Mouse (Mus musculus) thymus, postnatal 36 days (tissue): Measurements from ENCODE around the gene B4gat1.
A peak's percentile ranks its signal among the peaks of the same experiment; 100 is the strongest.

Experiments used
- DNase-seq, 2 experiments: peaks; one replicate each; pipeline ENCODE4 v3.0.0; 2022; ENCODE audit warnings: mixed read lengths in 2 of 2

B4gat1 gene

DNA sequence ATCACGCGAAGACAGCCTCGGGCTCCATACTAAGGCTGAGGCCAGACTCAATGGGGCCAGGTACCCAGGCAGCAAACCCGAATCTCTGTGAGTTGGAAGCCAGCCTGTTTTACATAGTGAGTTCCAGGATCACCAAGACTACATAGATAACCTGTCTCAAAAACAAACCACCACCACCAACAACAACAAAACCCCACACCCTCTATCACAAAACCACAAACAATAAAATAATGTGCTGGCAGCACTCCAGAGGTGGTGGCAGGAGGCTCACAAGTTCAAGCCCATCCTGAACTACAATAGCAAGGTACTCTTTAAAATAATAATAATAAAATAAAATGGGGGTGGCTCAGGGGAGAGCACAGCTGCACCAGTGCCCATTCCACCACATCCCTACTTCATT, 2.0 kb upstream of the B4gat1 start:
- no peak for DNase-seq

DNA sequence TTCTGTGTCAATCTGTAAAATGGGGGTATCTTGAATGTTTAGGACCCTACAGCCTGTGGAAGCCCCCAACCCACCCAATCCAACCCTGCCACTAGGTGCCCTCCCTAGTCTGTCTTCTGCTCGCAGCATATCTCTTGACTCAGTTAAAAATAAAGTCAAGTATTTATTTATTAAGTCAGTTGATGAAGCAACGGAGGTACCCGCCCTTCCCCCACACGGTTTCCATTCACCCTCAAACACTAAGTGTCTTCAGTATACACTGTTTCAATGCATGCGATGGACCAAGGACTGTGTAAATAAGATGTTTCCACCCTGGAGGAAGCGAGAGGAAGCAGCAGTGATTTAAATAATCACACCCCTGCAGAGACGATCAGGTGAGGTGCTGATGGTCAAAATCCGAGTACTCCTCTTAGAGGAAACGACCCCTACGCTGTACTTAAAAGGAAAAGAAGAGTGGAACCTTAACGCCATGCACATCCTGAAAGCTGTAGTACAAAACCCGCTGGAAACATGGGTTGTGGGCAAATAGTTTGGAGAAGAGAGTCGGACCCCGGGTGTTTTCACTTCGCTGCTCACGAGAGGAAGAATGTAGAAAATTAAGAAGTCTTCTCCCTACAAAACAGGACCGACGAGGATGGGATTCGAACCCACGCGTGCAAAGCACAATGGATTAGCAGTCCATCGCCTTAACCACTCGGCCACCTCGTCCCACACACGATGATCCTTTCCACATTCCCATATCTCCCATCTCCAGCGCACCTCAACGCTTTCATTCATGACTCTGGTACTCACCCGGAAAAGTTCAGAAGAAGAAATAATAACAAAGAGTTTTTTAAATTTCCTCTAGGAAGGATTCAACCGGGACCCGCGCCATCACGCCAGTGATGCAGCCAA, 701 bp upstream of the B4gat1 start:
- peak; percentile 52 to 58 for DNase-seq

DNA sequence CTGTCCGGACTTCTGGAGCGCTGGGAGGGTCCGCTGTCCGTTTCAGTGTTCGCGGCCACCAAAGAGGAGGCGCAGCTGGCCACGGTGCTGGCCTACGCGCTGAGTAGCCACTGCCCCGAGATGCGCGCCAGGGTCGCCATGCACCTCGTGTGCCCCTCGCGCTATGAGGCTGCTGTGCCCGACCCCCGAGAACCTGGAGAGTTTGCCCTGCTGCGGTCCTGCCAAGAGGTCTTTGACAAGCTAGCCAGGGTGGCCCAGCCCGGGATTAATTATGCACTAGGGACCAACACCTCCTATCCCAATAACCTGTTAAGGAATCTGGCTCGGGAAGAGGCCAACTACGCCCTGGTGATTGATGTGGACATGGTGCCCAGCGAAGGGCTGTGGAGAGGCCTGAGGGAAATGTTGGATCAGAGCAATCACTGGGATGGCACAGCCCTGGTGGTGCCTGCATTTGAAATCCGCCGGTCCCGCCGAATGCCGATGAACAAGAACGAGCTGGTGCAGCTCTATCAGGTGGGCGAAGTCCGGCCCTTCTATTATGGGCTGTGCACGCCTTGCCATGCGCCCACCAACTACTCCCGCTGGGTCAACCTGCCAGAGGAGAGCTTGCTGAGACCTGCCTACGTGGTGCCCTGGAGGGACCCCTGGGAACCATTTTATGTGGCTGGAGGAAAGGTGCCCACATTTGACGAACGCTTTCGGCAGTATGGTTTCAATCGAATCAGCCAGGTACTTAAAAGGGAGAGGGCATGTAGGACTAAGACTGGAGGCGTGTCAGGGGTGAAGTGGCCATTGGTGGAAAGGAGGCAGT, 882 bp downstream of the B4gat1 start:
- peak in 1 of 2 experiments; percentile 29 for DNase-seq

DNA sequence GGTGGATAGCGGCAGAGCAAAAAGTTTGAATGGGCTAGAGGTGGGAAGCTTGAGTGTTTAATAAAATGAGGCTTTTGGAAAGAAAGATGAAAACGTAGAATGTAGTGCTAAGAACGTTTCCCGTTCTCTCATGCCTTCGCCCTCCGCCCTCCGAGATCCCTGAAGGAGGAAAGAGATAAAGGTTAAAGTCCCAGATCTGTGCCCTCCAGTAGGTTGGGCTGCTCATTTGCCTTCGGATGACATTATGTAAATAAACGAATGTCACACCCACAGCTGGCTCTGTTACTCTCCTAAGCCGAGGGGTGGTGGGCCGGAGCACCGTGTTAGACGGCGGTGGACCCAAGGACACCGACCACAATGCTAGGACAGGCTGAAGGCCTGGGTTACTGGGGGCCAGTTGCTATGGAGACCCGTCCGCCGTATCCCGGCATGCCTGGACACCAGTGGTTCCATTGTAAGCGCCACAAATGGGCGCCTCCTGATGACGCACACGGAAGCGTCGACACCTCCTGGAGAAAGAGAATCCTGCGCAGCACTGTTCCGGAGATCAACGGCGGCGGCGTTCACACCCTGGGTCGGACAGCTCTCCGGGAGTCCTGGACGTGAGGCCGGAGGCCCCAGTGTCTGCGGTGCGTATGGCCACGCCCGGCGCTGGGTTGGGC, 2.4 kb downstream of the B4gat1 start, which contains the start of gene Brms1:
TSS of gene Brms1 (plus strand) at position 493 of the 662 bp plus-strand sequence.
- DNase-seq: peak; percentile 80 to 83

DNA sequence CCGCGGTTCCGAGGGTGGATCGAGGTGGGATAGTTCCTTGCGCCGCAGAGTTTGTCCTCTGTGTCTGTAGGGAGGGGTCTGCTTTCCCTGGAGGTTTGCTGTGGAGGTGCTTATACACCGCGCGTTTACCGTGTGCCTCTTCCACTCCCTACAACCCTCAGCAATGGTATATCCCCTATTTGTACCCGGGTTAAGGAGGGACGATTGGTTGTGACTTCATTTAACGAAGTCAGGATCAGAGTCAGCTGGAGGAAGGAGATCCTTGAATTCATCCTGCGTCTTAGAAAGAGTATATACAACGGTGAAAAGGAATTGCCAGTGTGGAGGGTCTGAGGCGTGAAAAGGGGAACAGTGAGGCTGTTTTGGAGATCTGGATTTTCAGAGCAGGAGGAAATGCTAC, 3.0 kb downstream of the B4gat1 start:
- no peak for DNase-seq

DNA sequence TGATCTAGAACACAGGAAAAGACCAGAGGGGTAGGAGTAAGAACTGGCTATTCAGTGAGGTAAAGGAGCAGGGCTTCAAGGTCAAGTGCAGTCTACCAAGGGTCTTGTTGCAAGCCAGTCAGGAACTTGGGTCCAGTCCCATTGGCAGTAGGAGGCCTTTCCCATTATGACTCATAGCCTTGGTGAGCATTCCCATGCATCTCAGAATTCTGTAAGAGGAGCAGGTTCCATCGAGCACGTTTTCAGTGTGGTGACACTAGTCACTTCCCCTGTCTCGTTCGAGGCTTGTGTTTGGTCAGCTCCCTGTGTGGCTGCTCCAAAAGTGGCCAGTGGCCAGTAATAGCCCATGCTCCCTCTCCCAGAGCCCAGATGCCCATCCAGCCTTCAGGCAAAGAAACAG, 6.9 kb downstream of the B4gat1 start:
- DNase-seq: no peak

DNA sequence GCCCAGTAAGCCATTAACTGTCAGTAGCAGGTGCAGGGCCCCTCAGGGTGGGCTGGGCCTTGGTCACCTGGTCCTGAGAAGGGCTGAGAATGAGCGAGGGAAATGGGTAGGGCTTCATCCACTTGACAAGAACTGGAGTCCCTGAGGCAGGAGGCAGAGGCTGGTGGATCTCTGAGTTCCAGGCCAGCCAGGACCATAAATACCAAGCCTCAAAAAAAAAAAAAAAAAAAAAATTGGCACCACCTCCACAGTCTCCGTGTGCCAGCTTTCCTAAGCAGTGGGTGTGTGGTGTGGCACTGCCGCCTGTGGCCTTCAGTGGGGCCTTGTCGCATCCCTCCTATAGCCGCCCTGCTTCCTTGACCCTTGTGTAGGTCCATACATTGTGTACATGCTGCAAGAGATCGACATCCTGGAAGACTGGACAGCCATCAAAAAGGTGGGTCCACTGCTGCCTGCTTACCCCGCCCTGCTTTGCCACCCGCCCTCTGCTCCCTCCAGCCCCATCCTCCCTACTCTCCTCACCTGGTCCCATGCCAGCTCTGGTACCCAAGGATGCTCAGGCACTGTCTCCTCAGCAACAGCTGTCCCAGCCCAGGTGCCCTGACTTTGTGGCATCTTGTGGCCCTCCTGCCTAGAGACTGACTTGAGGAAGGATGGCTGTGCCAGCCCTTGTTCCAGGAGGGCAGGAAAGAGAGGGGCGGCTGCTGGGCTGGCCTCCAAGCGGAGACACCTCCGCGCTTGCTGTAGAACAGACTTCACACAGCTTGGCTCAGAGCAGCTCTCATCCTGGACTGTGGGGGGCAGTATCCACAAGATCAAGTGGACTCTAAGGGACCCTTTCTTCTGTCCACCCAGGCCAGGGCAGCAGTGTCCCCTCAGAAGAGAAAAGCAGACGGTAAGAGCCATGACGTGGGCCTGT, 9.8 kb downstream of the B4gat1 start:
- DNase-seq: no peak

DNA sequence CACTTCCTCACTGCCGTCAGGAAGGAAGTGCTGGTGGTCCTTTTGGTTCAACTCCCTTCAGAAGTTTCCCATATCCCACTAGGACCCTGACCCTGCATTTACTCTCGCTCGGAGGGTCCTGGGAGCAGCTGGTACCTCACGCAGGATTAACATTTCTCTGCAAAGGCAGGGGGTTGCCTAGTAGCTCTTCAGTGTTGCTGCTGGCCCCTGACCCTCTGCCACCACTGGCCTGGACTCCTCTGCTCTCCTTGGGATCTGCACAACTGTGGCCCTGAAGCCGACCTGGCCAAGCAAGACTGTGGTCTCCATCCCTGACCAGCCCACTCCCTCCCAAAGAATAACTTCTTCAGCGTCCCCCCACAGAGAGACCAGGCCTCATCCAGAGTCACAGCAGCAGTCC, 10.7 kb downstream of the B4gat1 start:
- no peak for DNase-seq

DNA sequence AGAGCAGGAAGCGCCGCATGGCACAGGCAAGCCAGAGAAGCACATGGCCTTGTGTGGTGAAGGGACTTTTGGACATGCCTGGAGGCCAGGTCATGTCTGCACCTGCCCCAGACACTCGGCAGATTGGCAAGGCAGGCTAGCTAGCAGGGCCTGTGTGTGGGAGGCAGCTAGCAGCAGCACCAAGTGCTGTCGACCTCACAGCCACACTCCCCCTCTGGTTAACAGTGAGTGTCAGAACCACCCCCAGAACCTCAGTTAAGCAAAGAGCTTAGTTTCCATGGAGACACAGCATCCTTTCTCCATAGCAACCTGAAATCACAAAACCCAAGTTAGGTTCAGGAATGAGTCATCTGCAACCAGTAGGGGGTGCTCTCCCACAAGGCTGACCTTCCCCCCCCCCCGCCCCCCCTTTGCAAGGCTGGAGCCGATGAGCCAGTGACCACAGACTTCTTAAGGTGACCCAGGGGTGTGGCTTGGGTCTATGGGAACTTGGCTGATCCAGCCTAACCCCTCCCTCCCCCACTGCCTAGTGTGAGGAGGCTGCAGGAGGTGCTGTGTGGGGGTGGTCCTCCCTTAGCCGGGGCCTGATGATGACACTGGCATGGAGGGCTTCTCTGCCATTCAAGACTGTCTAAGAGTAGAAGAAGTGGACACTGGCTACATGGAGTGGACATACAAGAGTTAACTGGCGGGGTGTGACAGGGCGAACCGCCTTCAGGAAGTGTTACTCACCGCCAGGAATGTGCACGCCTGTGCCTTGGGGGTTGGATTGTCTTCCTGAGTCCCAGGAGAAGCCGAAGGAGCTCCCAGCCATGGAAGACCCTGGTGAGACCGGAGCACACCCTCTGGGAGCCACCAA, 11.7 kb downstream of the B4gat1 start, which contains the start of gene Rin1:
TSS of gene Rin1 (plus strand) at position 435 of the 859 bp plus-strand sequence.
- DNase-seq: no peak

DNA sequence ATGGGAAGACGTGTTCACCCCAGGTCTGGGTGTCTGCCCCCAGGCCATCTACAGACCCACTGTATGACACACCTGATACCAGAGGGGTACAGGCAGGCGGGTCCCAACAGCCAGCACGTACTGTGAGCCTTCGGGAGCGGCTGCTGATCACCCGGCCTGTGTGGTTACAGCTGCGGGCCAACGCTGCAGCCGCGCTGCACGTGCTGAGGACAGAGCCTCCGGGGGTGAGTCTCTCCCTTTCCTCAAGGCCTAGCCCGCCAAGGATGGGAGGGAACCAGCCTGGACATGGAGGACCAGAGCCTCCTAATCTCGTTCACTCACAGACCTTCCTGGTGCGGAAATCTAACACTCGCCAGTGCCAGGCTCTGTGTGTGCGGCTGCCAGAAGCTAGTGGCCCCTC, 12.4 kb downstream of the B4gat1 start:
- no peak for DNase-seq

DNA sequence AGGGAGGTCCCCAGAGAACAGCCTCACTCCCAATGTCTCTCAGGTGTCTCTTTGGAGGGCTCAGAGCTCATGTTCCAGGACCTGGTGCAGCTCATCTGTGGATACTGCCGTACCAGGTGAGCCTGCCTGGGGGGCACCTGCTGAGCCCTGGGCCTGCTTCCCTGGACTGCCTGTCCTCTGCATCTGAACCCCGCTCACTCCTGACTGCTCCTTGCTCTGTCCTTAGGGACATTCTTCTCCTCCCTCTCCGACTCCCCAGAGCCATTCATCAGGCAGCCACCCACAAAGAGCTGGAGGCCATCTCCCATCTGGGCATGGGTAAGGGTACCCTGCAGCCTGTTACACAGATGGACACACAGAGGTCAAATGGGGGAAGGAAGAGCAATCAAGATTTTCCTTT, 12.9 kb downstream of the B4gat1 start:
- DNase-seq: no peak

DNA sequence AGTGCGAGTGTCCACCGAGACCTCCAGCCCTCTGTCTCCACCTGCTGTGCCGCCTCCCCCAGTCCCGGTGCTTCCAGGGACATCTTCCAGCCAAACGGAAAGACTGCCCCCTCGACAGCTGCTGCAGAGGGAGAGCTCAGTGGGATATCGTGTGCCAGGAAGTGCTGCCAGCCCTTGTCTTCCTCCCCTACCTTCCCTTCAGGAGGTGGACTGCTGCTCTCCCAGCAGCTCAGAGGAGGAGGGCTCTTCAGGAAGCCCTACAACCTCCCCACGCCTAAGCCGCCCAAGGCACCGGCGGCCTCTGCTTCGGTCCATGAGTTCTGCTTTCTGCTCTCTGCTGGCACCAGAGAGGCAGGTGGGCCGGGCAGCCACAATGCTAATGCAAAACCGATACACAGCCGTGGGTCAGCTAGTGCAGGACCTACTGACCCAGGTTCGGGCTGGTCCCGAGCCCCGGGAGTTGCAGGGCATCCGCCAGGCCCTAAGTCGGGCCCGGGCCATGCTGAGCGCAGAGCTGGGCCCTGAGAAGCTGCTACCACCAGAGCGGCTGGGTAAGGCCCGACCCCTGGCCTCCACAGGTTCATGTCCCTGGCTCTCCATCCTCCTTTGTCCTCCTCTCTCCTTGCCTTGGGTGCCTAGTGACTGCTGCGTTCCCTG, 13.7 kb downstream of the B4gat1 start:
- no peak for DNase-seq

DNA sequence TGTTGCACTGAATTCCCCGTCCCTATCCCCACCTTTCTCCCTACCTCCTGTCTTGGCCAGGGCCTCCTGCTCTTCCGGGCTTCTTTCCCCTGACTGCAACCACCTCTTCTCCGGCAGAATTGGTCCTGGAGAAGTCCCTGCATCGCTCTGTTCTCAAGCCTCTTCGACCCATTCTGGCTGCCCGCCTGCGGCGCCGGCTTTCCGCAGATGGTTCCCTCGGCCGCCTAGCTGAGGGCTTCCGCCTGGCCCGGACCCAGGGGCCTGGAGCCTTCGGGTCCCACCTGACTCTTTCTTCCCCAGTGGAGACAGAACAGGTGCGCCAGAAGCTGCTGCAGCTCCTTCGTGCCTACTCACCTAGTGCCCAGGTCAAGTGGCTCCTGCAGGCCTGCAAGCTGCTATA, 14.2 kb downstream of the B4gat1 start:
- no peak for DNase-seq

DNA sequence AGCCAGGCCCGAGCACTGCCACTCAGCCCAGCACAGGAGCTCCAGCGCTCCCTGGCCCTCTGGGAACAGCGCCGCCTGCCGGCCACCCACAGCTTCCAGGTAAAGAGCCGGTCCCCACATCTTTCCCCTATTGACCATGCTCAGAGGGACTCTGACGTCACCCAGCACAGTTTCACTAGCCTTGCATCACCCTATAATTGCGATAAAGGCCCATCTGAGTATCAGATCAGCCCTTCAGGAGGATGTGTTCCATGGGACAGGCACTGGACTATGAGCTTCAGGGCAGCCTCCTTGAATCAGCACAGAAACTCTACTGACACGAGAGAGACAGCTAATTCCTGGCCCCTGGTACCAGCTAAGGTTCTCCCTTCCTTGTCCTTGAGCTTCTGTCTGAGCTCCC, 15.3 kb downstream of the B4gat1 start:
- DNase-seq: peak; percentile 37 to 41

DNA sequence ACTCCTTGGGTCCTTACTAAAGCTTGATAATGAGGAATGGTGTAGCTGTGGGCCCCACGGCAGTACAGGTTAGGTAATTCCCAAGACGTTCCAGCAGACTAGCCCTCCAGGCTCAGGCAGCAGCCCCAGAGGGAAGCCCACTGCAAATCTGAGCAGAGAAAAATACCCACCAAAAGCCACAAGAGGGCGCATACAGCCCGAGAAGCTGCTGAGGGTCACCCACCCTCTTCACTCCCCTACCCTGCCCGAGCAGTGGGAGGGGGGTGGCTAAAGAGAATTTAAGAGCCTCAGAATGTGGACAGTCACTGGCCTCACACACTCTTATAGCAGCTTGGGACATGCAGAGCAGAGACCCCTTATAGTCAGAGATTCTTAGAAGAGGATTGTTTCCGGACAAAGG, 17.6 kb downstream of the B4gat1 start:
- DNase-seq: no peak

DNA sequence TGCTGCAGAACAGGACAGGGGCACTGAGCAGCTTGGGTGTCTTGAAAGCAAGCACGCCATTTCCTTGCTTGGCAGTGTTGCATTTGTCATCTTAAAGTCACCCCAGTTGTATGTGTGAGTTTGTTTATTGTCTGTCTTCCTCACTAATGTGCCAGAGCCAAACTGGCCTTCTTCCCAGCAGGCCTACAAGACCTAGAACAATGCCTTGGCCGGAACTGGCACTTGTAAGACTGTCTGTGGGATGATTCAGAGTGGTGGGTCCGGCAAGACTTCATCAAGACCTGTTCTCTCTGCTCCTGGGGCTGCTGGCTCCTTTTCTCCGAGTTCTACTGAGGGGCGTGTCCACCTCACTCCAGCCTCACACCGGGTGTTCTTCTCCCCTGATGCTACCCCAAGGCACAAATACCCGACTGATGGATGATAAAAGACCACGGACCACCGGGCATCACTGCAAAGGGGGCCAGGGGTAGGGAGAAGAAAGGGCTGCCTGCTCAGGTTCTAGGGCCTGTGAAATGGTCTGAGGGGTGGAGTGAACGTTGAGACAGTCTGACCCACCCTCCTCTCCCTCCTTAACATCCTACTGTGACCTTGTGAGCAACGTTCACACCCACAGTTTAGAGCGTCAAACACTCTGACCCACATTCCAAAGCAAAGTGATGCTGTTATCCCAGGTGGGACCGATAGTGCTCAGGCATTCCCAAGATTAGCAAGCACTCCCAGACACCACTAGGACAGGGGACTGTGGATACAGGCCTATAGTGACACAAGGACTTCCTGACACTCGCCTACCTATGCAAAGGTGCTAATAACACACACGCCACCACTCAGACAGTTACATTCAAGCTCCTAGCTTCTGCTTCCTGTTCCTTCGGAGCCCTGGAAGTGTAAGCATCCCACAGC, 19.5 kb downstream of the B4gat1 start:
- no peak for DNase-seq

DNA sequence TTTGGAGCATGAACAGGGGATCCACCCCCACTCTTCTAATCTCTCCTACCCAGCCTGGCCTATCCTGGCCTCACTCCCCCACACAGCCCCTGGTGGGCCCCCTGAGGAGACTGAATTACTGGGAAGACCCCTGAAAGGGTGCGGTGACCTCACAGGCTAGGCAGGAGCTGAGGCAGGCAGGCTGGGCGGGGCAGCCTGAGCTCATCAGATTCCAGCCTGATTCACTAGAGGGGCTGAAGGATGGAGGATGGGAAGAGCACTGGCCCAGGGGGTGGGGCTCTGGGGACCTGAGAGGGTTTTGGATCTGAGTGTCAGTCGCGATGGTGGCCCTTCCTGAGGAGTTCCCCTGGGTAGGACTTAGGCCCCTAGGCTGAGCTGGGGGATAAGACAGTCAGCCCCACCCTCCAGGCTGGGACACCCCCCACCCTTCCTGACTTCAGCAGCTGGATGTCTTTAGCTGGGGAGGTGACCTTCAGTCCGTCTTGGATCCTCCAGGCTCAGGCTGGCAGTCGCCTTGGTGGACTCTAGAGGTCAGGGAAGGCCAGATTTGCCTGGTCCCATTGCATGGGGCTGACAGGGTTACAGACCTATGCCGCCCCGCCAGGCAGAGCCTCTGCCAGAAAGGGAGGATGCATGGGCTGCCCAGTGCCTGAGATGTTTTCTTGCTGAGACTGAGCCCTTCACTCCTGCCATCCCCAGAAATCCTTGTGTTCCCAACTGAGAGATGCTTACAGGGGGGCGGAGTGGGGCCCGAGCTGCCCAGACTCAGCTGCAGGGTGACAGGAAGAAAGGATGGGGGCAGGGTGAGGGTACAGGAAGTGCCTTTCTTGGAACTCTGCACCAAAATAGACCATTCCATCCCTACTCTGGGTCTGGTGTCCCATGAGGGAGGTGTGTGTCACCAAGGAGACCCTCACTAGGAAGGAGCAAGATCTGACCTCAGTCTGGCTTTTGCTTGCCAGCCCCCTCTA, 20.5 kb downstream of the B4gat1 start:
- no peak for DNase-seq
